In the genomic region with DNA sequence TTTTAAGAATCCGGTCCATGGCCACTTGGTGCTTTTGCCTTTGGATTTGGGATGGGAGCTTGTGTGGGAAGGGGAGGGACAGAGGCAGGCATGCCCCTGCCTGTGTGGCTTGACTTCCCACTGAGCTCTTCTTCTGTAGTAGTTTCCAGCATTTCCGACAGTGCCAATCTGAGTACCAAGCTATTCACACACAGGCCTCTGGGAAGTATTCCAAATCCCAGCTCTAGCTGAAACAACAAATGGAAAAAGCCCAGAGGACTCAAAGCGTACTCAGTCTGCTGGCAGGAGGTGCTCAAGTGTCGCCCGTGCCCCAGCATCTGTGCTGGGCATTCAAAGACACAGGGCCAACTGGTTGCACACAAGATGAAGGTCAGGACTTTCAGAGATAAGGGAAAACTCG, we compare ENCODE assay signal across 9 mouse cellular contexts.
DNase-seq lines count a peak whose midpoint lies in the region; ATAC-seq and TF ChIP-seq lines count a peak whose summit lies in the region.
"Had no signal": no experiment of that assay in that cellular context is flagged by ENCODE, and none has a peak within 500 bp of the region (broad histone marks: within the 10 kb centered on the region; RNA-seq: fewer than 3 reads in every experiment).

No protein-coding gene starts in this region.

- H3K36me3 ChIP-seq in lung, postnatal 0 days (ENCODE audit: insufficient read depth, low read length) = no peaks in the 10 kb centered on the region
- H3K36me3 ChIP-seq: stomach, embryonic 15.5 days had no signal

- TF ChIP-seq EP300 in lung, postnatal 0 days (IDR thresholded peaks at IDR 0.05) = no peak

- TF ChIP-seq CTCF in lung, postnatal 0 days (IDR thresholded peaks at IDR 0.05) = no peak

- H3K9ac ChIP-seq in lung, postnatal 0 days (replicated peaks; ENCODE audit: low read depth) = no peak overlapping the region
- H3K9ac ChIP-seq: stomach, embryonic 15.5 days had no signal

- no peak for ATAC-seq in lung, postnatal 0 days

- no peaks in the 10 kb centered on the region for H3K27me3 ChIP-seq in lung, postnatal 0 days (replicated peaks; ENCODE audit: insufficient read depth, low read length)
- H3K27me3 ChIP-seq: stomach, embryonic 15.5 days had no signal

- intact Hi-C loops in heart, postnatal 14 days (cut with DNase I) = no loop called here
- intact Hi-C loops in left cerebral cortex, postnatal 4 days (cut with DNase I) = no loop called here

- H3K4me2 ChIP-seq in lung, postnatal 0 days (replicated peaks; ENCODE audit: low read depth, low read length) = no peak overlapping the region
- H3K4me2 ChIP-seq: stomach, embryonic 15.5 days had no signal

- peak; percentile 5 for DNase-seq in lung, postnatal 10 days
- no peak for DNase-seq in lung, postnatal 0 days (ENCODE audit: low spot score)
- DNase-seq in cerebellum, adult 9-11 months = peak; percentile 64
- DNase-seq in heart, postnatal 14 days = peak; percentile 7 to 13
- peak; percentile 39 for DNase-seq in left cerebral cortex, postnatal 4 days
- DNase-seq in neural tube, embryonic 10.5 days (ENCODE audit: extremely low spot score, low spot score) = no peak
- no peak for DNase-seq in testis, postnatal 10 days (ENCODE audit: low spot score)

- H3K27ac ChIP-seq in lung, postnatal 0 days (ENCODE audit: low read length) = no peak overlapping the region
- H3K27ac ChIP-seq: macrophage; stomach, embryonic 15.5 days had no signal

- no peaks in the 10 kb centered on the region for H3K4me1 ChIP-seq in lung, postnatal 0 days (ENCODE audit: insufficient read depth, low read depth, low read length)
- H3K4me1 ChIP-seq: stomach, embryonic 15.5 days had no signal

- no peak overlapping the region for H3K4me3 ChIP-seq in lung, postnatal 0 days (ENCODE audit: low read depth, low read length)
- H3K4me3 ChIP-seq: stomach, embryonic 15.5 days had no signal

- WGBS in lung, postnatal 0 days = 41% methylated on average over 6 of the region's 6 CpGs

- H3K9me3 ChIP-seq in lung, postnatal 0 days (ENCODE audit: low read length) = no peaks in the 10 kb centered on the region
- H3K9me3 ChIP-seq: stomach, embryonic 15.5 days had no signal

Comparison
In these comparisons a context has a peak if more than half of its experiments do, and no peak if none do; other contexts are left out.
1. DNase-seq: peak in lung, postnatal 10 days (single experiment), cerebellum, adult 9-11 months (single experiment), heart, postnatal 14 days (2 of 2) and left cerebral cortex, postnatal 4 days (single experiment); none in lung, postnatal 0 days (single experiment), neural tube, embryonic 10.5 days (single experiment) and testis, postnatal 10 days (single experiment).